Mouse (Mus musculus): ENCODE data around the gene Olfr618.

DNA sequence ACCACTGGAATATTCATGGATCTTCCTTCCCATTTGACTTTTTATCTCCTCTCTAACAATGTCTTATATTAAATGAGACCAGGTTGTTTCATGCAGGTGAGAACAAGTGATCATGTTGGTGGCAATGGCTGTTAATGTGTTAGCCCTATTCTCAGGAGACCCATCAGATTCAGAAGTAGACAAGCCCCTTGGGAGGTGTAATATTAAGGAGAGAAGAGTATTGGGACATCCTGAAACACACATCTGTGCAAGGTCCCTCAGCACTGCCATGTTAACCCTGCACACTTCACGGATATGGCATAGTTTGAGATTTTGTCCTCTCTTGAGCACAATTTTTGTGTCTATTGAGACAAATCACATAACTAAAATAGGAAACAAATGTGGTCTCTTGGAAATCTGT is 52.7 kb downstream of the Olfr618 start, which contains the start of gene Olfr622:
- TF ChIP-seq CTCF (IDR thresholded peaks at IDR 0.05; ENCODE audit: low read depth) (no peak), EP300 (IDR thresholded peaks at IDR 0.05; ENCODE audit: low read depth) (no peak)

Measured in liver, postnatal 0 days (tissue).